Mouse (Mus musculus) 416B (cell line): ENCODE measurements around the gene Olfr372.
"Not testable (repeated sequence)": the region's sequence is repeated elsewhere in the genome, so short reads cannot be mapped to it uniquely, and the experiment has no call there.

Experiments
- DNase-seq: peaks from one replicate; pipeline ENCODE4 v3.0.0; 2011; ENCODE audit warnings: low read depth

Olfr372 gene

DNA sequence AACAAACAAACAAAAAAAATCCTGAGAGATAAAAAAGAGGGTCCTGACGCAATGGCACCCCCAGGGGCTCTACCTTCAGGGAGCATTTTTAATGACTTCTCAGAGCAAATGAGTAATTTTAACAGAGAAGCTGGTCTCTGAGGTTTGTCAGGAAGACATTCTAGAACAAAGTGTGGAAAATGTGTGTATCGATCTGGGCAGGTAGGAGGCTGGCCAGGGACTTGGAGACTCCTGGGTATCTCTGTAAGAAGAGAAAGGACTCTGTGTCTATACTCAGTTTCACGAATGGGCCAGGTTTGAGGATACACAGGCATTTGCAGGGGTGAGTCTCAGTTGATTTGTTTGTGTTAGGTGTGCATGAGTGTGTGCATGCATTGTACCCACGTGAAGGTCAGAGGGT, at the start of gene Olfr372:
TSS of gene Olfr372 (plus strand) at position 301 of the 400 bp plus-strand sequence.
- DNase-seq: not testable (repeated sequence)

DNA sequence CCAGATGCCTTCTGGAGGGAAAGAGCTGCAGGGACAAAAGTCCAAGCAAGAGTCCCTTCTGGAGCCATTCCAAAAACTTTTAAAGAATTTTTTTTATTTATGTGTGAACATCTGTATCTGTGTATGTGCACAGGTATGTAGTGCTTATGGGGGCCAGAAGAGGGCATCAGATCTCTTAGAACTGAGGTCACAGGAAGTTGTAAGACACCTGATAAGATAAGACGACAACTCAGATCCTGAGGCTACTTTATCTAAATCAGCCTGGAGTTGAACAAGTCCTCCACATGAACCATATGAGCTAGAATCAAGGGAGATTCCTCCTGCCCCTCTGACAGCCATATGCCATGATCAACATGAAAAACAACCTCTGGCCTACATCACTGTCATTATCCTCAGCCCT, 41.6 kb upstream of the Olfr372 start:
- peak; percentile 51 for DNase-seq

DNA sequence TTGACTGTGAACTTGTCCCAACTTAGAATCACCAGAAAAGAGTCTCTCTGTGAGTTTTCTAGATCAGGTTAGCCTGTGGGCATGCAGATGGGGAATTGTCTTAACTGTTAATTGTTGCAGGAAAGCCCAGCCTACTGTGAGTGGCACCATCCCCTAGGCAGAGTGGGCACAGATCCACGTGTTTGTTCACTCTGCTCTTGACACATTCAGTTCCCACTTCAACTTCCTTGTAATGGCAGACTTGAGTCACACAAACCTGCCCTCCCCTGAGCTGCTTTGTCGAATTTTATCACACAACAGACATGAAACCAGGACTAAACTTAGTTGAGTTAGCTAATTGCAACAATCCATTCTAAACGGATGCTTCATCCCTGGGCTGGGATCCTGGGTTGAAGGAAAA, 40.8 kb upstream of the Olfr372 start:
- no peak for DNase-seq

DNA sequence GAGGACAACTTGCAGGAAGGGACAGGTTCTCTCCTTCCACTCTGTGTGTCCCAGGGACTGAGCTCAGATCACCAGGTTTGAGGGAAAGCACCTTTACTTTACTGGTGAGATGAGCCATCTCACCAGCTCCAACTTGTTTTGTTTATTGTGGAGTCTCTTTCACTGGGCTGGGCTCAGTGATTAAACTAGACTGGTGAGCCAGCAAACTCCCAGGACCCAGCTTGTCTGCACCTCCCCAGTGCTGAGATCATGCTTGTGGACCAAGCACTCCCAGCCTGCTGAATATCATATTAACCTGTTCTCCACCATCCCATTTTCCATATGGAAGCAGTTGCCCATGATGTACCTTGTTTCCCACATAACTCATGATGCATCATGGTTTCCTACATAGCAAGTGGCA, 38.1 kb upstream of the Olfr372 start:
- DNase-seq: no peak

DNA sequence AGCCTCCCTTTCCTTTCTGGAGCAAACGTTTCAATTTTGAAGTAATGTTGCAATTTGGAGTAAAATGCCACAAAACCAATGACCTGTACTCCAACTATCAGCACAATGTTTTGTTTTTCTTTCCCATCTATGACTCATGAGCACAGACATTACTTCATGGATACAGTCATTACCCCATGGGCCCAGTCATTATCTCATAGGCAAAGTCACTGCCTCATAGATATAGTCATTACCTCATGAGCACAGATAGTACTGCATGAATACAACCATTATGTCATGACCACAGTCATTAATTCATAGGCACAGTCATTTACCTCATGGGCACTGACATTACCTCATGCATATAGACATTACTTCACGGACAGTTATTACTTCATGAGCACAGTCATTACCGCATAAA, 35.1 kb upstream of the Olfr372 start:
- peak; percentile 42 for DNase-seq

DNA sequence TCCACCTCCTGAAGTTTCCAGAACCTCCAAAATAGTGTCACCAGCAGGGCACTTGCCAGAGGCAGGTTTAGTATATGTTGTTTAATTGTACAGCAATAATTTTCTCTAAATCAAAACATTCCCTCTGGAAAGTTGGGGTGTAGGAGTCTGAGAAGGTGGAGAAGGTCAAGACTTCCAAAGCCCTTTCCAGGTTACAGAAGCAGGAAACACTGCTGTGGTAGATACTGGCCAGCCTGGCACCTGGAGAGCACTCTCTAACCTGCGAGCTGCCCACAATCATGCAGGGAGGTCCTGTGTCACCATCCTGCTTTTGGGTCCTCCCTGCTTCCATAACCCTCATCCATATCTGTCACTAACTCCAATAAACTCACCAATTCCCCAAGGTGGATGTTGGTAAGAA, 34.3 kb upstream of the Olfr372 start:
- DNase-seq: no peak

DNA sequence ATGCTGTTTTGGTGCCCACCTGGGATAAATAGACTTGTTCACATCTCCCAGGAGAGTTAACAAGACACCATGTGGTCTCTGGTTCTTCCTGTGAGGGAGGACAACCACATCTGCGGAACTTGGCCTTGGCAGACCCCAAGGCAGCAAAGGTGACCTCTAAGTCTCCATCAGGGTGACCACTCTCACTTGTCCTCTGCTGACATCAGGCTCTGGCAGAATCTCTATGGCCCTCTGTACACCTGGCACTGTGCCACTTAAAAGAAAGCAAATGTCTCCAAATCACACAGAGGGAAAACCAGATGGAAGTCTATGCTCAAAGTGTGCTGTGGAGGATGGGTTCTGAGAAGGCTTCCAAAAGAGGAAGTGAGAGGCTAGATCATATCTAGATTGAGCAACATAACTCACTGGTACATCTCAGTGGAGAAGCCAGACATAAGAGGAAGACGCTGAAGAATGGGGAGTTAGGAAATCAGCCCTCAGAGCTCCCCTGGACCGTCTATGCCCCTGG, 32.8 kb upstream of the Olfr372 start:
- DNase-seq: peak; percentile 89

DNA sequence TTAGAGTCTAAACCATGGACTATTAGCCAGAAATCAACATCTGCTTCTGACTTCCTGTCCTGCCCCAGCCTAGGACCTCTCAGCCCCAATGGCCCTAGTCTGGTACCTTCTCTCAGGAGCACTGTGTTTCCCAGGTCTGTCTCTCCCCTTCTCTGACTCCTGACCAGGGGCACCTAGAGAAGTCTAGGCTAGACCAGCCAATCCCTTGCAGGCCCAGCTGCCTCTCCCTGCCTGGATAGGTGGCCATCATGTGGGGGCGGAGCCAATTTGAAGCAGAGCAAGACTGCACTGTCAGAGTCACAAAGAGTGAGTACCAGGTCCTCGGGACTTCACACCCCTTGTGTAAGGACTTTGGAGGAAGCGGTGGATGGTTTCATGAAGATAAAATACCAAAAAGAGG, 31.5 kb upstream of the Olfr372 start, which contains the start of gene Cyp4f18:
TSS of gene Cyp4f18 (minus strand) at position 154 of the 400 bp plus-strand sequence.
- DNase-seq: peak; percentile 16

DNA sequence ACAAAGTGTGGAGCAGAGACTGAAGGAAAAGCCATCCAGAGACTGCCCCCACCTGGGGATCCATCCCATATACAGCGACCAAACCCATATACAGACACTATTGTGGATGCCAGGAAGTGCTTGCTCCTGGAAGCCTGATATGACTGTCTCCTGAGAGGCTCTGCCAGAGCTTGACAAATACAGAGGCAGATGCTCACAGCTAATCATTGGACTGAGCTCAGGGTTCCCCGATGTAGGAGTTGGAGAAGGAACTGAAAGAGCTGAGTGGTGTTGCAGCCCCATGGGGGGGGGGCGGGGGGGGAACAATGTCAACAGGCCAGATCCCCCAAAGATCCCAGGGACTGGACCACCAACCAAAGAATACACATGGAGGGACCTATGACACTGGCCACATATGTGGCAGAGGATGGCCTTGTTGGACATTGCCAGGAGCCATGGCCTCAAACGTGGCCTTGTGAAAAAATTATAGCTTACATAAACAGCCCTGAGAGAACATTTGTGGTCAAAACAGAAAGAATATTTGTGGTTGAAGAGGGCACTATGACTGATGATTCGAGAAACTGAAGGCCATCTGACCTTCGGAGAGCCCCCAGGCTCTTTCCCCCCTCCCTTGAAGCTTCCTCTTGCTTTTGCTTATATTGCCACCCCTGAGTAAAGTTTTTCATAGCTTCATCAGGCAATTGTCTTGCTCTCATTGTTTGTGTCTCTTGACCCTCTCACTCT, 27.4 kb upstream of the Olfr372 start:
- DNase-seq: not testable (repeated sequence)

DNA sequence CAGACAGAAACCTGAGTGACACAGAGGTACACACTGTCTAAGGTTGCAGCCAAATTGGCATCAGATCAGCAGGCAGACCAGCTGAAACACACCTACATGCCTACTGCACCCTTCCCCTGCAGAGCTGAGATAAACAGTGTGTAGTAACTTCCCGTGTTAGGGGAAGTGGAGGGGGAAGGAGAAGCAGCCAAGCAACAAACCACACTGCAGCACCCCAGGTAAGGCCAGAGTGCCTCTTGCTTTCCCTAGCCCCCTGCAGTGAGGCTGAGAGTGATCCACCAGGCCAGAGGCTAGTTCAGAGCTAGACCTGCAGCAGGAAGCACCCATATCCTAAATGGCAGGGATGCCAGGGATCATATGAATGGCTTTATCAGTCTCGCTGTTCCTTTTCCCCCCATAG, 23.7 kb upstream of the Olfr372 start:
- DNase-seq: not testable (repeated sequence)

DNA sequence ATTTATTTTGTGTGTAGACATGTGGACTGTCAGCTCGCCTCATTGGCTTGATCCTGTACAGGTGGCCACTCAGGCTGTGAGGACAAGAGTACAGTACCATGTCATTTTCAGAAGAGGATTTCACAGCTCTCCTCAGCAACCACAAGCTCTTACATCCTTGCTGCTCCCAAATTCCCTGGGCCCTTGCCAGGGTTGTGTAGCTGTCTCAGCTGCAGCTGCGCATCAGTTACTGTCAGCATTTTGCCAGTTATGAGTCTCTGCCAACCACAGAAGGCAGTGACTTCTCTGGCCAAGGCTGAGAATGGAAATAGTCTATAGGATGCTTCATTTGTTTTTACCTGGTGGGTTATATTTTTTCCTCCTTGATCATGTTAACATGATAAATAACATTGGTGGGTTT, 22.9 kb upstream of the Olfr372 start:
- DNase-seq: peak; percentile 20

DNA sequence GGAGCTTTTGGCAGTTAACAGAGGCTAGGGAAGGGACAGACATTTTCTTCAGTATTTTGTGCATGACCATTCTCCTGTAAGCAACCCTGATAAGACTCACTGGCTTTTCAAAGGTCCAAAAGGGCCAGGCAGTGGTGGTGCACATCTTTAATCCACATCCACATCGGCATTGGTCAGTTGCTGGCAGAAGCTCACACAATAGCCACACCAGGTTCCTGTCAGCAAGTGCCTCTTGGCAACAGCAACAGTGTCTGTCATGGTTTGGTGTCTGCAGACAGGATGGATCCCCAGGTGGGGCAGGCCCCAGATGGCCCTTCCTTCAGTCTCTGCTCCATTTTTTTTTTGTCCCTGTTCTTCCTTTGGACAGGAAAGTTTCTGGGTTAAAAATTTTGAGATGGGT, 22.0 kb upstream of the Olfr372 start:
- DNase-seq: not testable (repeated sequence)

DNA sequence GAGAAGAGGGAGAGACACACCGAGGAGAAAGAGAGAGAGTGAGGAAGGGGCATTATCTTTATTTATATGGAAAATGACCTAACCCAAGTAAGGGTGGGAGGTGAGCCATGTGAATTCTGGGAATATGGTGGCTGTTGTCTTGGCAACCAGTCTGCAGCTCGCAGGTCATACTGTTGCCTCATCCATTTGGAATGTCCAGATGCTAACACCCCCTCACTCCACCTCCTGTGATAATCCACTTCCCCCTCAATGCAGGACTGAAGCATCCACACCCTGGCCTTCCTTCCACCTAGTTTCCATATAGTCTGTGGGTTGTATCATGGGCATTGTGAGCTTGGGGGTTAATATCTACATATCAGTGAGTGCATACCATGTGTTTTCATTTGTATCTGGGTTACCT, 21.2 kb upstream of the Olfr372 start:
- DNase-seq: no peak

DNA sequence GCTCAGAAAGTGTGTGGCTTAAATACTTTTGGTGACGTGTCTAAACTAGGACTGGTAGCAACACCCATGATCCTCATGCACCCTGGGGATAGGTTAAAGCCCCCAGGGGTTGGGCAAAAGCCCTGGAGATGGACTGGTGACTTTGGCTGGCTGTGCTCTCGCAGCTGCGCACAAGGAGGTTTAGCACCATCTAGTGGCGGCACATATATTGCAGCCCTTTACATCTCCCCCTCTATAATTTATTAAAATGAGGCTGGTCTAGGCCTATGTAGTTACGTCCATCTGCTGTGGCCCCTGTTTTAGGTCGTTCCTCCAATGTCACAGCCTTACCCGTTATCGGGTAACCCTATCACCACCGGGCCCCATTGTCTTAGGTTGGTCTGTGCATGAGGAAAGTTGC, 16.1 kb upstream of the Olfr372 start:
- not testable (repeated sequence) for DNase-seq

DNA sequence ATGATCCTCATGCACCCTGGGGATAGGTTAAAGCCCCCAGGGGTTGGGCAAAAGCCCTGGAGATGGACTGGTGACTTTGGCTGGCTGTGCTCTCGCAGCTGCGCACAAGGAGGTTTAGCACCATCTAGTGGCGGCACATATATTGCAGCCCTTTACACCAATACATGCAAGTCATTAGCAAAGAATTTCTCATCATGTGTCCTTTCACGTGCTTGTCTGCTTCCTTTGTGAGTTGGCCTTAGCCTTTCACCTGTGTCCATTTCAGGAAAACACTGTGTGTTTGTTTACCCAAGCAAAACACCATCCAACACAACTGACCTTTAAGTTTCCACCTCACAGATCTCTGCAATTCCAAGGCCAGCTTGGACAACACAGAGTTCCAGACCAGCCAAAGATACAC, 8.1 kb upstream of the Olfr372 start:
- peak; percentile 21 for DNase-seq

DNA sequence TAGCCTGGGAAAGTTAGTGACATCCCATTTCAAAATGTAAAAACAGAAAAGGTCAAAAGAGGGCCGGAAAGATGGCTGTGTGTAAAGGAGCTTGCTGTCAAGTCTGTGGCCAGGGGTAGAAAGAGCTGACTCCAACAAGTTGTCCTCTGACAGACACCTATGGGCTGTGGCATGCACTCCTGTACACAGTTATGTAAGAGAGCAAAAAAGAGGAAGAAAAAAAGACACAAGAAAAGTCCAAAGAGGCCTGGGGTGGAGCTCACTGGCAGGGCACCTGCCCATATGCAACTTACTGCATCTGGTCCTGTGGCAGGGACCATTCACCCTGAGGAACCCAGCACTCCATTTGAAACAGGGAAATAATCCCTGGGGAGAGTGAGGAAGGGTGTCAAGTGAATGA, 1.5 kb downstream of the Olfr372 start:
- no peak for DNase-seq

DNA sequence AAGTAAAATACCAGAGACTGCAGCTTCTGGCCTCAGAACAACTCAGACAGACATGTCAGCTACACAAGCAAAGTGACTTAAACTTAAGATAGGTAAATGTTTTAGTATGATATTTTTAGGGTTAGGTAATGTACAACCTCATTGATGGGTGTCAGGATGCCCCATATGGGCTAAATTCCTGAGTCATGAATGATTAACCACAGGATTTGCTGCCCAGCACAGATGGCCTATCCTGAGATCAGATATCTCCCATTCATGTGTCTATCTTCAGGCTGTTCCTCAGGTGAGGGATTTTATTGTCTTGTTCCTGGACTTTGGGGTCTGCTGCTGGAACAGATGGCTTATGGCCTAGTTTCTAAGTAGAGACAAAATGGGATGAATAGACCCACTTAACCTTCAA, 13.6 kb downstream of the Olfr372 start:
- not testable (repeated sequence) for DNase-seq

DNA sequence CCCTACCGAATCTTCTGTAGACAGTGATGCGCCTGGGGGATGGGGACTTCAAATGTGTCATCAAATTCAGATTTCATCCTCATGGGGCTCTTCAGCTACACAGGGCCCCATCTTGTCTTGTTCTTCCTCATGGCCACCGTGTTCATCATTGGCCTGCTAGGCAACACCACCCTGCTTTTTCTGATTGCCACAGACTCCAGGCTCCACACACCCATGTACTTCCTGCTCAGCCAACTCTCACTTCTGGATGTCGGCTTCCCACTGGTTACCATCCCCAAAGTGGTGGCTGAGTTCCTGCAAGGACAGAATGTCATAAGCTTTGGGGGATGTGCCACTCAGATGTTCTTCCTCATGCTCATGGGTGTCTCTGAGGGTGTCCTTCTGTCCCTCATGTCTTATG, 16.6 kb downstream of the Olfr372 start:
- not testable (repeated sequence) for DNase-seq

DNA sequence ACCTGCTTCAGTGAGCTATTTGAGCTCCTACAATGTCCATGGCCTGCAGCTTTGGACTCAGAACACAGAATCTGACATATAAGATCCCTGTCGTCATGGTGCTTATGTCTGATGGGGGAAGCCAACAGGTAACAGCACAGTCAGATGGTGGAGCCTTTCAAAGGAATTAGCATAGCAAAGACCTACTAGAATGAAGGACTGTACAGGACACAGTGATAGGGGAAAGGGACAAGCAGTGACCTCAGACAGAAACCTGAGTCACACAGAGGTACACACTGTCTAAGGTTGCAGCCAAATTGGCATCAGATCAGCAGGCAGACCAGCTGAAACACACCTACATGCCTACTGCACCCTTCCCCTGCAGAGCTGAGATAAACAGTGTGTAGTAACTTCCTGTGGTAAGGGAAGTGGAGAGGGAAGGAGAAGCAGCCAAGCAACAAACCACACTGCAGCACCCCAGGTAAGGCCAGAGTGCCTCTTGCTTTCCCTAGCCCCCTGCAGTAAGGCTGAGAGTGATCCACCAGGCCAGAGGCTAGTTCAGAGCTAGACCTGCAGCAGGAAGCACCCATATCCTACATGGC, 25.9 kb downstream of the Olfr372 start:
- not testable (repeated sequence) for DNase-seq

DNA sequence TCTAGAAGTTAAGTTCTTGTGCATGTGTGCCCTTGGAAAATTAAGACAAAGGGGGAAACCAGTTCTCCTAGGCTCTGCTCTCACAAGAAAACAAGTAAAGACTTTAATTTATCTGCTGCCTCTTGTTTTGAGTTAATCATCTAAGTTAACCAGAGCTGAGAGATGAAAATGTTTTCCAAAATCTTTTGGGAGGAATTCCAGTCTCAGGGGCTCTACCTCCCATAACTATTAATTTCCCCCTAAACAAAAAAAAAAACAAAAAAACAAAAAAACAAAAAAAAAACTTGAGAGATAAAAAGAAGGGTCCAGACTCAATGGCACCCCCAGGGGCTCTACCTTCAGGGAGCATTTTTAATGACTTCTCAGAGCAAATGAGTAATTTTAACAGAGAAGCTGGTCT, 41.9 kb downstream of the Olfr372 start, which contains the start of gene Olfr373:
TSS of gene Olfr373 (plus strand) at position 301 of the 400 bp plus-strand sequence.
- DNase-seq: not testable (repeated sequence)

DNA sequence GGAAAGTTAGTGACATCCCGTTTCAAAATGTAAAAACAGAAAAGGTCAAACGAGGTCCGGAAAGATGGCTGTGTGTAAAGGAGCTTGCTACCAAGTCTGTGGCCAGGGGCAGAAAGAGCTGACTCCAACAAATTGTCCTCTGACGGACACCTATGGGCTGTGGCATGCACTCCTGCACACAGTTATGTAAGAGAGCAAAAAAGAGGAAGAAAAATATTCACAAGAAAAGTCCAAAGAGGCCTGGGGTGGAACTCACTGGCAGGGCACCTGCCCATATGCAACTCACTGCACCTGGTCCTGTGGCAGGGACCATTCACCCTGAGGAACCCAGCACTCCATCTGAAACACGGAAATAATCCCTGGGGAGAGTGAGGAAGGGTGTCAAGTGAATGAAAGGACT, 43.7 kb downstream of the Olfr372 start:
- no peak for DNase-seq

DNA sequence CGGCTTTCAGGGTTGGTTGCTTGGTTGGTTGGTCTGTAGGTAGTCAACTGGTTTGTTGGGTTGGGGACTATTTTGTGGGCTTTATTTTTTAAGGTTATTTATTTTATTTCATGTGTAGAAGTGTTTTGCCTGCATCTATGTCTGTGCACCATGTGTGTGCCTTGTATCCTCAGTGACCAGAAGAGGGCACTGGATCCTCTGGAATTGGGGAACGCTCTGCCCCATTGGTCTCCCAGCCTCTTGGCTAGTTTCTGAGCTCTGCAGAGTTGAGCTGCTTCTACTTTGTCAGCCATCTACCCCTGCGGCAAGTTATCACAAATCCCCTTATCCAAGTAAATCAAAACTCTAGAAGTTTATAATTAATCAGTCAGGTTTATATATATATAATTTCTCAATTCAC, 46.6 kb downstream of the Olfr372 start:
- peak; percentile 49 for DNase-seq

DNA sequence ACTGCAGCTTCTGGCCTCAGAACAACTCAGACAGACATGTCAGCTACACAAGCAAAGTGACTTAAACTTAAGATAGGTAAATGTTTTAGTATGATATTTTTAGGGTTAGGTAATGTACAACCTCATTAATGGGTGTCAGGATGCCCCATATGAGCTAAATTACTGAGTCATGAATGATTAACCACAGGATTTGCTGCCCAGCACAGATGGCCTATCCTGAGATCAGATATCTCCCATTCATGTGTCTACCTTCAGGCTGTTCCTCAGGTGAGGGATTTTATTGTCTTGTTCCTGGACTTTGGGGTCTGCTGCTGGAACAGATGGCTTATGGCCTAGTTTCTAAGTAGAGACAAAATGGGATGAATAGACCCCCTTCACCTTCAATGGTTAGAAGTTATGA, 55.7 kb downstream of the Olfr372 start:
- not testable (repeated sequence) for DNase-seq
